Mouse (Mus musculus): Measurements from ENCODE around the gene Them5. TPM values are rescaled to one million over a fixed set of nuclear protein-coding genes. Genes with fewer than 3 reads are reported as not detected.

Gene Them5
- polyA plus RNA-seq, 1 experiment from 2014 or later: not detected

GRCm38 (mm10) chr3:94382308-94382707, 40.4 kb downstream of the Them5 start:
- Histone ChIP-seq H3K9ac (ENCODE audit: low read length) (no peak overlapping the region), H3K27me3 (ENCODE audit: control insufficient read depth, insufficient read depth, low read length) (no peaks in the 10 kb centered on the region), H3K4me2 (ENCODE audit: low read depth, severe bottlenecking) (no peak overlapping the region), H3K36me3 (ENCODE audit: control insufficient read depth, insufficient read depth, low read length) (no peaks in the 10 kb centered on the region), H3K9me3 (ENCODE audit: control insufficient read depth, low read length) (no peaks in the 10 kb centered on the region), H3K27ac (replicated peaks; ENCODE audit: low read depth, low read length) (no peak overlapping the region), H3K4me1 (ENCODE audit: control insufficient read depth, insufficient read depth, low read length) (0 out of 2 replicates have a peak, but pooled peaks cover 2% of the 10 kb centered on the region), H3K4me3 (ENCODE audit: low read depth, low read length) (no peak overlapping the region)
- no peak for DNase-seq (ENCODE audit: low spot score)
- WGBS: 55% methylated on average over 5 of the region's 5 CpGs
- ATAC-seq (ENCODE audit: insufficient number of reproducible peaks, low FRiP score, low TSS enrichment, low read depth): no peak

- WGBS: 70% methylated on average over 3 of the region's 3 CpGs
- no peak for ATAC-seq (ENCODE audit: insufficient number of reproducible peaks, low FRiP score, low TSS enrichment, low read depth)
- no peak overlapping the region for H3K4me3 ChIP-seq (ENCODE audit: low read depth, low read length)
Observed at GRCm38 (mm10) chr3:94383476-94383875, 41.6 kb downstream of the Them5 start.

GRCm38 (mm10) chr3:94386671-94387070, 44.8 kb downstream of the Them5 start:
- no peaks in the 10 kb centered on the region for H3K9me3 ChIP-seq (ENCODE audit: control insufficient read depth, low read length)
- no peak overlapping the region for H3K27ac ChIP-seq (replicated peaks; ENCODE audit: low read depth, low read length)
- no peak for ATAC-seq (ENCODE audit: insufficient number of reproducible peaks, low FRiP score, low TSS enrichment, low read depth)
- H3K4me2 ChIP-seq (ENCODE audit: low read depth, severe bottlenecking): no peak overlapping the region
- no peaks in the 10 kb centered on the region for H3K36me3 ChIP-seq (ENCODE audit: control insufficient read depth, insufficient read depth, low read length)
- H3K4me1 ChIP-seq (ENCODE audit: control insufficient read depth, insufficient read depth, low read length): no peaks in the 10 kb centered on the region
- DNase-seq (ENCODE audit: low spot score): no peak
- H3K9ac ChIP-seq (ENCODE audit: low read length): no peak overlapping the region
- H3K27me3 ChIP-seq (ENCODE audit: control insufficient read depth, insufficient read depth, low read length): no peaks in the 10 kb centered on the region
- 65% methylated on average over 4 of the region's 4 CpGs for WGBS
- no peak overlapping the region for H3K4me3 ChIP-seq (ENCODE audit: low read depth, low read length)

More at GRCm38 (mm10) chr3:94383476-94383875, 41.6 kb downstream of the Them5 start:
- Histone ChIP-seq H3K27ac (replicated peaks; ENCODE audit: low read depth, low read length) (no peak overlapping the region), H3K4me1 (ENCODE audit: control insufficient read depth, insufficient read depth, low read length) (no peaks in the 10 kb centered on the region), H3K27me3 (ENCODE audit: control insufficient read depth, insufficient read depth, low read length) (no peaks in the 10 kb centered on the region), H3K36me3 (ENCODE audit: control insufficient read depth, insufficient read depth, low read length) (no peaks in the 10 kb centered on the region), H3K9ac (ENCODE audit: low read length) (no peak overlapping the region), H3K4me2 (ENCODE audit: low read depth, severe bottlenecking) (no peak overlapping the region), H3K9me3 (ENCODE audit: control insufficient read depth, low read length) (no peaks in the 10 kb centered on the region)
- DNase-seq (ENCODE audit: low spot score): no peak

- Histone ChIP-seq H3K27ac (replicated peaks; ENCODE audit: low read depth, low read length) (no peak overlapping the region), H3K9me3 (ENCODE audit: control insufficient read depth, low read length) (no peaks in the 10 kb centered on the region), H3K4me3 (ENCODE audit: low read depth, low read length) (no peak overlapping the region), H3K4me2 (ENCODE audit: low read depth, severe bottlenecking) (no peak overlapping the region), H3K36me3 (ENCODE audit: control insufficient read depth, insufficient read depth, low read length) (no peaks in the 10 kb centered on the region), H3K27me3 (ENCODE audit: control insufficient read depth, insufficient read depth, low read length) (no peaks in the 10 kb centered on the region), H3K9ac (ENCODE audit: low read length) (no peak overlapping the region), H3K4me1 (ENCODE audit: control insufficient read depth, insufficient read depth, low read length) (no peaks in the 10 kb centered on the region)
- DNase-seq (ENCODE audit: low spot score) (no peak), ATAC-seq (ENCODE audit: insufficient number of reproducible peaks, low FRiP score, low TSS enrichment, low read depth) (no peak)
- 86% methylated on average over 10 of the region's 10 CpGs for WGBS
Observed at GRCm38 (mm10) chr3:94387391-94387790, 45.5 kb downstream of the Them5 start.

- Histone ChIP-seq H3K9me3 (ENCODE audit: control insufficient read depth, low read length) (no peaks in the 10 kb centered on the region), H3K4me1 (ENCODE audit: control insufficient read depth, insufficient read depth, low read length) (no peaks in the 10 kb centered on the region), H3K27ac (replicated peaks; ENCODE audit: low read depth, low read length) (no peak overlapping the region), H3K4me3 (ENCODE audit: low read depth, low read length) (no peak overlapping the region), H3K4me2 (ENCODE audit: low read depth, severe bottlenecking) (no peak overlapping the region), H3K27me3 (ENCODE audit: control insufficient read depth, insufficient read depth, low read length) (no peaks in the 10 kb centered on the region), H3K9ac (ENCODE audit: low read length) (no peak overlapping the region), H3K36me3 (ENCODE audit: control insufficient read depth, insufficient read depth, low read length) (no peaks in the 10 kb centered on the region)
- 82% methylated on average over 5 of the region's 5 CpGs for WGBS
- ATAC-seq (ENCODE audit: insufficient number of reproducible peaks, low FRiP score, low TSS enrichment, low read depth) (no peak), DNase-seq (ENCODE audit: low spot score) (no peak)
Observed at GRCm38 (mm10) chr3:94388047-94388446, 46.1 kb downstream of the Them5 start.

- Histone ChIP-seq H3K4me1 (ENCODE audit: control insufficient read depth, insufficient read depth, low read length) (no peaks in the 10 kb centered on the region), H3K27ac (replicated peaks; ENCODE audit: low read depth, low read length) (no peak overlapping the region), H3K9ac (ENCODE audit: low read length) (no peak overlapping the region), H3K36me3 (ENCODE audit: control insufficient read depth, insufficient read depth, low read length) (no peaks in the 10 kb centered on the region), H3K27me3 (ENCODE audit: control insufficient read depth, insufficient read depth, low read length) (no peaks in the 10 kb centered on the region), H3K9me3 (ENCODE audit: control insufficient read depth, low read length) (no peaks in the 10 kb centered on the region), H3K4me2 (ENCODE audit: low read depth, severe bottlenecking) (no peak overlapping the region), H3K4me3 (ENCODE audit: low read depth, low read length) (no peak overlapping the region)
- 95% methylated on average over 16 of the region's 16 CpGs for WGBS
- no peak for ATAC-seq (ENCODE audit: insufficient number of reproducible peaks, low FRiP score, low TSS enrichment, low read depth)
- DNase-seq (ENCODE audit: low spot score): no peak
Observed at GRCm38 (mm10) chr3:94389420-94389819, 47.5 kb downstream of the Them5 start.

GRCm38 (mm10) chr3:94391001-94391400, 49.1 kb downstream of the Them5 start:
- Histone ChIP-seq H3K36me3 (ENCODE audit: control insufficient read depth, insufficient read depth, low read length) (no peaks in the 10 kb centered on the region), H3K4me1 (ENCODE audit: control insufficient read depth, insufficient read depth, low read length) (no peaks in the 10 kb centered on the region), H3K9ac (ENCODE audit: low read length) (no peak overlapping the region), H3K4me3 (ENCODE audit: low read depth, low read length) (no peak overlapping the region), H3K27me3 (ENCODE audit: control insufficient read depth, insufficient read depth, low read length) (no peaks in the 10 kb centered on the region), H3K4me2 (ENCODE audit: low read depth, severe bottlenecking) (no peak overlapping the region), H3K9me3 (ENCODE audit: control insufficient read depth, low read length) (no peaks in the 10 kb centered on the region), H3K27ac (replicated peaks; ENCODE audit: low read depth, low read length) (no peak overlapping the region)
- no peak for ATAC-seq (ENCODE audit: insufficient number of reproducible peaks, low FRiP score, low TSS enrichment, low read depth)
- no peak for DNase-seq (ENCODE audit: low spot score)
- 79% methylated on average over 5 of the region's 5 CpGs for WGBS

- no peaks in the 10 kb centered on the region for H3K9me3 ChIP-seq (ENCODE audit: control insufficient read depth, low read length)
- no peaks in the 10 kb centered on the region for H3K4me1 ChIP-seq (ENCODE audit: control insufficient read depth, insufficient read depth, low read length)
- WGBS: 89% methylated on average over 2 of the region's 2 CpGs
- no peak for ATAC-seq (ENCODE audit: insufficient number of reproducible peaks, low FRiP score, low TSS enrichment, low read depth)
- H3K4me2 ChIP-seq (ENCODE audit: low read depth, severe bottlenecking): no peak overlapping the region
- H3K27me3 ChIP-seq (ENCODE audit: control insufficient read depth, insufficient read depth, low read length): no peaks in the 10 kb centered on the region; the same call in 1 of the 2 replicates
- H3K36me3 ChIP-seq (ENCODE audit: control insufficient read depth, insufficient read depth, low read length): no peaks in the 10 kb centered on the region
- H3K9ac ChIP-seq (ENCODE audit: low read length): no peak overlapping the region
- no peak overlapping the region for H3K27ac ChIP-seq (replicated peaks; ENCODE audit: low read depth, low read length)
- no peak overlapping the region for H3K4me3 ChIP-seq (ENCODE audit: low read depth, low read length)
- no peak for DNase-seq (ENCODE audit: low spot score)
Observed at GRCm38 (mm10) chr3:94392128-94392527, 50.2 kb downstream of the Them5 start.

GRCm38 (mm10) chr3:94393049-94393448, 51.1 kb downstream of the Them5 start:
- 66% methylated on average over 4 of the region's 4 CpGs for WGBS
- peaks cover 6% of the 10 kb centered on the region; the same call in 1 of the 2 replicates for H3K27me3 ChIP-seq (ENCODE audit: control insufficient read depth, insufficient read depth, low read length)
- no peaks in the 10 kb centered on the region for H3K4me1 ChIP-seq (ENCODE audit: control insufficient read depth, insufficient read depth, low read length)
- no peak overlapping the region for H3K4me2 ChIP-seq (ENCODE audit: low read depth, severe bottlenecking)
- ATAC-seq (ENCODE audit: insufficient number of reproducible peaks, low FRiP score, low TSS enrichment, low read depth) (no peak), DNase-seq (ENCODE audit: low spot score) (no peak)
- H3K9ac ChIP-seq (ENCODE audit: low read length): no peak overlapping the region
- no peaks in the 10 kb centered on the region for H3K36me3 ChIP-seq (ENCODE audit: control insufficient read depth, insufficient read depth, low read length)
- no peaks in the 10 kb centered on the region for H3K9me3 ChIP-seq (ENCODE audit: control insufficient read depth, low read length)
- H3K27ac ChIP-seq (replicated peaks; ENCODE audit: low read depth, low read length): no peak overlapping the region
- H3K4me3 ChIP-seq (ENCODE audit: low read depth, low read length): no peak overlapping the region
